Mouse (Mus musculus) cerebellum, adult 2 months (tissue): ENCODE results near the gene Smco2.

ENCODE experiments used
- CTCF ChIP-seq: fragments of 200-500 bp; IDR thresholded peaks from 2 replicates; pipeline ENCODE4 v1.5.1; 2011; ENCODE audit warnings: low read depth, mild to moderate bottlenecking, control low read depth, low read length, moderate library complexity, borderline replicate concordance; ENCODE audit not compliant: insufficient read depth
- POLR2A ChIP-seq: fragments of 200-500 bp; IDR thresholded peaks from 2 replicates; pipeline ENCODE4 v1.6.1; 2011; ENCODE audit warnings: low read length, control low read depth, borderline replicate concordance; ENCODE audit not compliant: insufficient read depth

- TF ChIP-seq POLR2A (no peak), CTCF (no peak)
Measured at GRCm38 (mm10) chr6:146887958-146888659, 38.2 kb downstream of the Smco2 start, which contains the start of gene Ppfibp1.
